Mouse (Mus musculus): Measurements from ENCODE around the gene Sprr2a1.
"Not testable (repeated sequence)": the region's sequence is repeated elsewhere in the genome, so short reads cannot be mapped to it uniquely, and the experiment has no call there.

DNA sequence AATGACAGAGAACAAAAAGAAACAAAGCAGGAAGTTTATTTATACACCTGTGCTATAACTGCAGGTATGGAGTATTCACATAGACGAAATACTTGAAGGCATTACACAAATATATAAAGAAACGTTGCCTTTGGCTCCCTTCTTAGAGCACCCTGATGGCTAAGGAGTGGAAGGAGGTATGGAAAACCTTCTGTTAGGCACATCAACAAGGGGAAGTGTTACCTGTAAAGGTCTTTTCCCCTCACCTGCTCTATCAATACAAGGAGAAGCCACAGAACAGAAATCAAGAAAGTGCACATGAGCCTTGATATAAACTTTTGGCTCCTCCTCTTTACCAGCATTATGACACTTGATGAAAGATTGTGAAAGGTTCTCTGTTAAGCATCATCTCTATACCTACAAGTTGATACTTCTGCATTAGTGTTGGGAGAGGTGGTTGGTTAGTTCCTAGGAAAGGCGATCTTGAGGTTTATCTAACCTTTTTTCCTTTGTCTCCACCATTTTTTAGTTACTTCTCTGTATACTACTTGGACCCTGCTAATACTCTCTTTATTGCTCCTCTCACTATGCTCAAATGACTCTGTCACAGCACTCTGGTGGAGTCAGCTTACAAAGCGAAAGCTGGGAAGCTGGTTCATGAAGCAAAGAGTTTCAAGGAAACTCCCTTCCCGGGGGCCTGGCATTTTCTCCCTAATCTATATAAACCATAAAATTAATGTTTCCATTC, 21.0 kb downstream of the Sprr2a1 start:
- TF ChIP-seq GATA1 (IDR thresholded peaks at IDR 0.05; ENCODE audit: borderline replicate concordance, low read length); FLI1 (IDR thresholded peaks at IDR 0.05; ENCODE audit: low read length): not testable (repeated sequence)

All from megakaryocyte, embryonic 14.5 days (primary cell).